Mouse (Mus musculus): ENCODE results near the gene Ndufa3. TPM values are rescaled to one million over a fixed set of nuclear protein-coding genes. Genes with fewer than 3 reads are reported as not detected.

Gene Ndufa3
- total and polyA plus RNA-seq, 3 experiments = 180 to 246 TPM; not detected in 1

DNA sequence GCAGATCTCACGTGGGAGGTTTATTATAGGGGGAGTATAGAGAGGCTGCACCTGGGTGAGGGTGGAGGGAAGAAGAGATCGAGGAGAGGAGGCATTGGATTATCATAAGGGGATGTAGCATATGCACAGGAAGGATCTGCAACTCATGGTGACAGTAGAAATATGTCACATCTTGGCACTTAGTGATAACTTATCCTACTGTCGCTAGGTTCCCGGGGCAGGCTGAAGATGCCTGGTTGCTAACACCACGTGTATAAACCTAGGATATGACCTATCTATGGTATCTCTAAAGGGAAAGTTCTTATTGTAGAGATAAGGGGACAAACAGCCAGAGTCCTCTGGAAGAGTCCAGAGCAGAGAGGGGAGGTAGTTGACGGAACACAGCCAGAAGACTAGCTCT lies 31.4 kb upstream of the Ndufa3 start:
- Histone ChIP-seq H3K9me3 (replicated peaks; ENCODE audit: insufficient read depth, low read length) (no peaks in the 10 kb centered on the region), H3K4me3 (ENCODE audit: control insufficient read depth in 1 of 2, insufficient read depth in 1 of 2, low read depth in 2 of 2, low read length in 2 of 2) (no peak overlapping the region), H3K27me3 (ENCODE audit: control insufficient read depth in 1 of 2, insufficient read depth in 2 of 2, low read length in 2 of 2) (no peaks in the 10 kb centered on the region), H3K9ac (ENCODE audit: control insufficient read depth, low read depth, low read length, poor library complexity, severe bottlenecking) (no peak overlapping the region), H3K27ac (ENCODE audit: control insufficient read depth, low read depth, low read length) (no peak overlapping the region), H3K79me2 (ENCODE audit: control insufficient read depth, insufficient read depth, low read length, poor library complexity) (no peaks in the 10 kb centered on the region), H3K36me3 (ENCODE audit: control insufficient read depth in 1 of 2, insufficient read depth in 2 of 2, low read length in 2 of 2) (peaks cover 0 to 4% of the 10 kb centered on the region in 2 experiments; a peak in 2 of 4 replicates), H3K4me1 (ENCODE audit: control insufficient read depth in 1 of 2, insufficient read depth in 2 of 2, low read length in 2 of 2) (peaks cover 2 to 3% of the 10 kb centered on the region in 2 experiments; a peak in 2 of 4 replicates)
- DNase-seq (ENCODE audit: low read depth, low spot score) = peak; percentile 64
- TF ChIP-seq ZMIZ1 (IDR thresholded peaks at IDR 0.05; ENCODE audit: low read depth, low read length) (no peak), ELF1 (IDR thresholded peaks at IDR 0.05; ENCODE audit: low read depth, low read length) (no peak), CHD1 (IDR thresholded peaks at IDR 0.05; ENCODE audit: low read depth, low read length) (no peak), ZKSCAN1 (IDR thresholded peaks at IDR 0.05; ENCODE audit: low read depth, low read length) (no peak), UBTF (IDR thresholded peaks at IDR 0.05; ENCODE audit: borderline replicate concordance, insufficient read depth, low read depth, low read length) (no peak), HCFC1 (IDR thresholded peaks at IDR 0.05; ENCODE audit: low read depth, low read length) (no peak), MEF2A (IDR thresholded peaks at IDR 0.05; ENCODE audit: extremely low read depth, insufficient replicate concordance, low read depth, low read length, poor library complexity, severe bottlenecking) (no peak), POLR2AphosphoS5 (IDR thresholded peaks at IDR 0.05; ENCODE audit: borderline replicate concordance, low read depth, low read length) (no peak), TAL1 (IDR thresholded peaks at IDR 0.05; ENCODE audit: low read length) (no peak), GATA1 (IDR thresholded peaks at IDR 0.05; ENCODE audit: low read depth, low read length) (peak; percentile 60), NELFE (IDR thresholded peaks at IDR 0.05; ENCODE audit: low read depth, low read length) (no peak), MAZ (IDR thresholded peaks at IDR 0.05; ENCODE audit: low read depth, low read length) (no peak), TBP (IDR thresholded peaks at IDR 0.05; ENCODE audit: low read depth, low read length) (no peak), CTCF (IDR thresholded peaks at IDR 0.05 in 2 of 3, conservative IDR thresholded peaks at IDR 0.05 in 1 of 3; ENCODE audit: control insufficient read depth in 1 of 3, insufficient read depth in 1 of 3, low read depth in 2 of 3, low read length in 3 of 3, poor library complexity in 1 of 3, severe bottlenecking in 1 of 3) (no peak), JUND (IDR thresholded peaks at IDR 0.05; ENCODE audit: low read depth, low read length) (no peak), ZNF384 (IDR thresholded peaks at IDR 0.05; ENCODE audit: low read depth, low read length) (no peak), KAT2A (conservative IDR thresholded peaks at IDR 0.05; ENCODE audit: low read depth, low read length) (no peak), BHLHE40 (IDR thresholded peaks at IDR 0.05; ENCODE audit: borderline replicate concordance, low read depth, low read length) (no peak), SIN3A (IDR thresholded peaks at IDR 0.05; ENCODE audit: low read length) (peak; percentile 43; the same call in 1 of the 2 replicates), ETS1 (IDR thresholded peaks at IDR 0.05; ENCODE audit: low read depth, low read length) (peak; percentile 56; the same call in 1 of the 2 replicates), MYC (IDR thresholded peaks at IDR 0.05; ENCODE audit: low read depth, low read length) (peak; percentile 80; the same call in 1 of the 2 replicates), TCF12 (IDR thresholded peaks at IDR 0.05; ENCODE audit: low read depth, low read length) (no peak; the same call in 1 of the 2 replicates), USF1 (IDR thresholded peaks at IDR 0.05; ENCODE audit: low read depth, low read length) (0 out of 2 replicates have a peak, but pooled peaks have one; percentile 13), RCOR1 (IDR thresholded peaks at IDR 0.05; ENCODE audit: low read depth, low read length) (no peak; the same call in 1 of the 2 replicates), NRF1 (IDR thresholded peaks at IDR 0.05; ENCODE audit: insufficient read depth, low read depth, low read length, poor library complexity, severe bottlenecking) (no peak), E2F4 (IDR thresholded peaks at IDR 0.05; ENCODE audit: borderline replicate concordance, low read depth, low read length) (no peak), POLR2AphosphoS2 (IDR thresholded peaks at IDR 0.05; ENCODE audit: low read length) (no peak), EP300 (IDR thresholded peaks at IDR 0.05; ENCODE audit: low read depth in 1 of 2, low read length in 2 of 2) (peak; percentile 56 to 61), ZC3H11A (IDR thresholded peaks at IDR 0.05; ENCODE audit: low read depth, low read length) (no peak), GABPA (IDR thresholded peaks at IDR 0.05; ENCODE audit: low read depth, low read length) (no peak), MAFK (IDR thresholded peaks at IDR 0.05; ENCODE audit: borderline replicate concordance, low read depth, low read length) (no peak), USF2 (IDR thresholded peaks at IDR 0.05; ENCODE audit: borderline replicate concordance in 1 of 2, insufficient read depth in 1 of 2, low read depth in 1 of 2, low read length in 2 of 2) (no peak), SMC3 (IDR thresholded peaks at IDR 0.05; ENCODE audit: low read depth, low read length) (no peak), POLR2A (IDR thresholded peaks at IDR 0.05; ENCODE audit: control insufficient read depth in 1 of 2, insufficient read depth in 1 of 2, low read depth in 1 of 2, low read length in 2 of 2, poor library complexity in 1 of 2) (no peak), MXI1 (IDR thresholded peaks at IDR 0.05; ENCODE audit: low read depth, low read length) (0 out of 2 replicates have a peak, but pooled peaks have one; percentile 30), MYB (IDR thresholded peaks at IDR 0.05; ENCODE audit: low read depth, low read length) (no peak), CHD2 (IDR thresholded peaks at IDR 0.05; ENCODE audit: low read length) (no peak), RAD21 (IDR thresholded peaks at IDR 0.05; ENCODE audit: low read depth, low read length) (no peak)
